Comparison of ENCODE assay signal across 8 mouse cellular contexts in the genomic region with DNA sequence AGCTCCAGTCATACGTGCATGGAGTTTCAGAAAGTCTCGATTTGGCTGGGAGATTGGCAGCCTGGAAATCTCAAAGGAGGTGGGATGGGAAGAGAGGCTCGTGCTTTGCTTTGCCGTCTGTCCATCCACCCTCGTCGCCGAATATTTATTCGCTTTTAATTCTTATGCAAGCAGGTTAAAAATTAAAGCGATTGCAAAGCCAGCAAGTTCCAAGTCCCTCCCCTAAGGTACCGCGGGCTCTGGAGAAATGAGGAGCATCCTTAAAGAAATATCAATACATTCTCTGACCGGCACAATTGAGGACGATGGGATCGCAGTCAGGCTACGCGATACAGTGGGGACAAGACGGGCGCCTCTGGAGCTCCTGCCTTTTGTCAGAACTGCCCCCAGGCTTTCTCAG. TPM values are rescaled to one million over a fixed set of nuclear protein-coding genes. Genes with fewer than 3 reads are reported as not detected.
A peak's percentile ranks its signal among the peaks of the same experiment; 100 is the strongest.
DNase-seq lines count a peak whose midpoint lies in the region; ATAC-seq and TF ChIP-seq lines count a peak whose summit lies in the region.

No protein-coding gene starts in this region.

- 2% methylated on average over 18 of the region's 18 CpGs for WGBS in kidney, adult 2 months
- WGBS in embryonic facial prominence, embryonic 12.5 days = 1% methylated on average over 18 of the region's 18 CpGs
- WGBS in intestine, postnatal 0 days = under 1% methylated on average over 18 of the region's 18 CpGs
- WGBS in neural tube, embryonic 12.5 days = under 1% methylated on average over 18 of the region's 18 CpGs

- peak overlapping the region; percentile 96 for H3K4me2 ChIP-seq in embryonic facial prominence, embryonic 12.5 days (replicated peaks)
- H3K4me2 ChIP-seq in intestine, postnatal 0 days (replicated peaks; ENCODE audit: low read depth) = peak overlapping the region; percentile 93
- peak overlapping the region; percentile 85 for H3K4me2 ChIP-seq in neural tube, embryonic 12.5 days (replicated peaks)

- no peak for TF ChIP-seq POLR2A in kidney, adult 2 months (IDR thresholded peaks at IDR 0.05; ENCODE audit: low read depth, low read length)

- DNase-seq in kidney, adult 2 months = peak; percentile 72
- no peak for DNase-seq in kidney, postnatal 14 days
- no peak for DNase-seq in cerebellum, adult 11-12 months
- no peak for DNase-seq in cerebellum, postnatal 25 days
- DNase-seq in spleen, postnatal 14 days (ENCODE audit: low spot score in 2 of 2) = no peak

- no peak for TF ChIP-seq CTCF in kidney, adult 2 months (conservative IDR thresholded peaks at IDR 0.05; ENCODE audit: insufficient read depth, insufficient read length, low read depth, low read length)
- no peak for TF ChIP-seq CTCF in intestine, postnatal 0 days (IDR thresholded peaks at IDR 0.05; ENCODE audit: low read depth)

- H3K4me1 ChIP-seq in kidney, adult 2 months (ENCODE audit: control insufficient read depth, insufficient read depth, low read length) = 0 out of 2 replicates have a peak, but pooled peaks cover 4% of the 10 kb centered on the region
- peaks cover 5% of the 10 kb centered on the region; the same call in 1 of the 2 replicates for H3K4me1 ChIP-seq in embryonic facial prominence, embryonic 12.5 days
- no peaks in the 10 kb centered on the region; the same call in 1 of the 2 replicates for H3K4me1 ChIP-seq in intestine, postnatal 0 days (replicated peaks; ENCODE audit: control insufficient read depth, insufficient read depth, low read length)
- H3K4me1 ChIP-seq in neural tube, embryonic 12.5 days = peaks cover 31% of the 10 kb centered on the region

- no peak overlapping the region for H3K27ac ChIP-seq in kidney, adult 2 months (ENCODE audit: insufficient read depth, low read depth, low read length)
- no peak overlapping the region for H3K27ac ChIP-seq in embryonic facial prominence, embryonic 12.5 days
- H3K27ac ChIP-seq in intestine, postnatal 0 days (ENCODE audit: low read depth, low read length) = no peak overlapping the region
- no peak overlapping the region for H3K27ac ChIP-seq in neural tube, embryonic 12.5 days

- H3K9ac ChIP-seq in embryonic facial prominence, embryonic 12.5 days = no peak overlapping the region
- no peak overlapping the region for H3K9ac ChIP-seq in intestine, postnatal 0 days (ENCODE audit: low read depth, low read length)
- peak overlapping the region; percentile 45; the same call in 1 of the 2 replicates for H3K9ac ChIP-seq in neural tube, embryonic 12.5 days

- peak overlapping the region; percentile 68; the same call in 1 of the 2 replicates for H3K4me3 ChIP-seq in kidney, adult 2 months (ENCODE audit: insufficient read depth, low read depth, low read length)
- H3K4me3 ChIP-seq in embryonic facial prominence, embryonic 12.5 days = peak overlapping the region; percentile 52
- H3K4me3 ChIP-seq in intestine, postnatal 0 days (ENCODE audit: low read depth, low read length) = peak overlapping the region; percentile 58
- H3K4me3 ChIP-seq in neural tube, embryonic 12.5 days = peak overlapping the region; percentile 48

- no peak for ATAC-seq in embryonic facial prominence, embryonic 12.5 days (ENCODE audit: insufficient number of reproducible peaks, insufficient read depth, low FRiP score, low TSS enrichment)
- ATAC-seq in intestine, postnatal 0 days = no peak
- ATAC-seq in neural tube, embryonic 12.5 days (ENCODE audit: low FRiP score, low read depth) = no peak

- H3K36me3 ChIP-seq in kidney, adult 2 months (ENCODE audit: control insufficient read depth, insufficient read depth, low read length) = no peaks in the 10 kb centered on the region
- H3K36me3 ChIP-seq in embryonic facial prominence, embryonic 12.5 days = no peaks in the 10 kb centered on the region
- no peaks in the 10 kb centered on the region for H3K36me3 ChIP-seq in intestine, postnatal 0 days (ENCODE audit: control insufficient read depth, insufficient read depth)
- H3K36me3 ChIP-seq in neural tube, embryonic 12.5 days = no peaks in the 10 kb centered on the region

- no peaks in the 10 kb centered on the region for H3K27me3 ChIP-seq in kidney, adult 2 months (replicated peaks; ENCODE audit: control insufficient read depth, insufficient read depth, low read length)
- peaks cover 95% of the 10 kb centered on the region for H3K27me3 ChIP-seq in embryonic facial prominence, embryonic 12.5 days
- H3K27me3 ChIP-seq in intestine, postnatal 0 days (replicated peaks; ENCODE audit: control insufficient read depth, insufficient read depth, low read length) = peaks cover 58% of the 10 kb centered on the region
- H3K27me3 ChIP-seq in neural tube, embryonic 12.5 days (replicated peaks) = peaks cover 94% of the 10 kb centered on the region

- H3K9me3 ChIP-seq in embryonic facial prominence, embryonic 12.5 days = no peaks in the 10 kb centered on the region
- H3K9me3 ChIP-seq in intestine, postnatal 0 days (ENCODE audit: control insufficient read depth) = no peaks in the 10 kb centered on the region
- no peaks in the 10 kb centered on the region for H3K9me3 ChIP-seq in neural tube, embryonic 12.5 days

RNA-seq across cellular contexts. Expression of gene Shh, which starts 1.5 kb away (rescaled TPM):
- polyA plus RNA-seq in kidney, adult 2 months (2012; rRNA removed) = 0.69 and 1.1 TPM in 2 replicates
- 1.5 and 1.6 TPM in 2 replicates for polyA plus RNA-seq in embryonic facial prominence, embryonic 12.5 days (2016; fragmentation: Nextera tagmentation; extraction: Ambion mirVana)
- 0.18 and 0.23 TPM in 2 replicates for polyA plus RNA-seq in intestine, postnatal 0 days (2015; fragmentation: Nextera tagmentation; extraction: Ambion mirVana)
- 3.0 and 3.6 TPM in 2 replicates for polyA plus RNA-seq in neural tube, embryonic 12.5 days (2016; fragmentation: Nextera tagmentation; extraction: Ambion mirVana)
